In genomic region chr7:100554939-100555338, GRCm38 (mm10) we compare ENCODE assay signal across 10 mouse cellular contexts. TPM values are rescaled to one million over a fixed set of nuclear protein-coding genes. Genes with fewer than 3 reads are reported as not detected.
A peak's percentile ranks its signal among the peaks of the same experiment; 100 is the strongest.
DNase-seq lines count a peak whose midpoint lies in the region; ATAC-seq and TF ChIP-seq lines count a peak whose summit lies in the region.
"Had no signal": no experiment of that assay in that cellular context is flagged by ENCODE, and none has a peak within 500 bp of the region (broad histone marks: within the 10 kb centered on the region; RNA-seq: fewer than 3 reads in every experiment).

No protein-coding gene starts in this region.

- H3K4me2 ChIP-seq in heart, postnatal 0 days (ENCODE audit: low read depth, low read length): no peak overlapping the region
- H3K4me2 ChIP-seq in liver, embryonic 12.5 days: peak overlapping the region; percentile 9; the same call in 1 of the 2 replicates
- H3K4me2 ChIP-seq in stomach, postnatal 0 days (replicated peaks; ENCODE audit: low read depth): no peak overlapping the region

- WGBS in heart, postnatal 0 days: 49% methylated on average over 5 of the region's 5 CpGs
- 41% methylated on average over 5 of the region's 5 CpGs for WGBS in liver, embryonic 12.5 days (ENCODE audit: insufficient replicate concordance)
- 45% methylated on average over 5 of the region's 5 CpGs for WGBS in stomach, postnatal 0 days

- H3K36me3 ChIP-seq in heart, postnatal 0 days (replicated peaks; ENCODE audit: control insufficient read depth, insufficient read depth, low read length): peaks cover 18% of the 10 kb centered on the region
- H3K36me3 ChIP-seq in liver, embryonic 12.5 days: peaks cover 19% of the 10 kb centered on the region; the same call in 1 of the 2 replicates
- no peaks in the 10 kb centered on the region; the same call in 1 of the 2 replicates for H3K36me3 ChIP-seq in stomach, postnatal 0 days (ENCODE audit: control insufficient read depth, insufficient read depth, low read length)

- ATAC-seq in heart, postnatal 0 days (ENCODE audit: insufficient read depth, low read depth): peak; percentile 22; the same call in 1 of the 2 replicates
- ATAC-seq in liver, embryonic 12.5 days: peak; percentile 74
- ATAC-seq in stomach, postnatal 0 days (ENCODE audit: low FRiP score, low TSS enrichment): peak; percentile 85
- ATAC-seq: inflammation-experienced regulatory T-cells, adult 6 months had no signal

- peak overlapping the region; percentile 95 for H3K27ac ChIP-seq in left cerebral cortex, adult 2 months
- H3K27ac ChIP-seq in heart, postnatal 0 days (ENCODE audit: low read depth): peak overlapping the region; percentile 88
- peak overlapping the region; percentile 65 for H3K27ac ChIP-seq in liver, embryonic 12.5 days
- H3K27ac ChIP-seq in stomach, postnatal 0 days (replicated peaks): no peak overlapping the region; the same call in 1 of the 2 replicates

- intact Hi-C loops in left cerebral cortex, adult 2 months (cut with DNase I): loop anchor here (5.0 kb wide), 1 partner anchor 52 kb away; the partner anchor contains the start of genes Mrpl48 and Rab6a
- intact Hi-C loops in left cerebral cortex, postnatal 10 days (cut with DNase I): loop anchor here (10.0 kb wide), 1 partner anchor 50 kb away; the partner anchor contains the start of genes Mrpl48 and Rab6a

- peaks cover 12% of the 10 kb centered on the region; the same call in 1 of the 2 replicates for H3K4me1 ChIP-seq in heart, postnatal 0 days (ENCODE audit: control insufficient read depth, insufficient read depth)
- peaks cover 45% of the 10 kb centered on the region for H3K4me1 ChIP-seq in liver, embryonic 12.5 days
- no peaks in the 10 kb centered on the region for H3K4me1 ChIP-seq in stomach, postnatal 0 days (replicated peaks; ENCODE audit: control insufficient read depth, insufficient read depth)

- no peak overlapping the region for H3K4me3 ChIP-seq in left cerebral cortex, adult 2 months
- no peak overlapping the region for H3K4me3 ChIP-seq in heart, postnatal 0 days (ENCODE audit: low read depth, low read length)
- no peak overlapping the region for H3K4me3 ChIP-seq in liver, embryonic 12.5 days
- no peak overlapping the region for H3K4me3 ChIP-seq in stomach, postnatal 0 days (ENCODE audit: low read depth, low read length)

- TF ChIP-seq EP300 in heart, postnatal 0 days (IDR thresholded peaks at IDR 0.05; ENCODE audit: low read depth): no peak
- no peak for TF ChIP-seq EP300 in stomach, postnatal 0 days (optimal IDR thresholded peaks at IDR 0.05)

- no peak overlapping the region for H3K9ac ChIP-seq in heart, postnatal 0 days (replicated peaks; ENCODE audit: low read depth, low read length)
- H3K9ac ChIP-seq in liver, embryonic 12.5 days: no peak overlapping the region
- no peak overlapping the region for H3K9ac ChIP-seq in stomach, postnatal 0 days (ENCODE audit: low read length)

- no peak for DNase-seq in left cerebral cortex, adult 2 months (ENCODE audit: extremely low spot score in 1 of 2, low spot score in 2 of 2)
- no peak for DNase-seq in left cerebral cortex, adult 18-20 months (ENCODE audit: low spot score in 2 of 2)
- no peak for DNase-seq in heart, postnatal 0 days (ENCODE audit: low spot score)
- DNase-seq in stomach, postnatal 0 days (ENCODE audit: low spot score): peak; percentile 71
- no peak for DNase-seq in thymus, postnatal 14 days
- DNase-seq in left cerebral cortex, postnatal 10 days (ENCODE audit: extremely low spot score in 1 of 2, low spot score in 2 of 2): no peak
- DNase-seq in thymus, postnatal 10 days (ENCODE audit: low spot score in 2 of 2): no peak
- DNase-seq: lung, postnatal 36 days had no signal

- TF ChIP-seq CTCF in left cerebral cortex, adult 2 months (IDR thresholded peaks at IDR 0.05): no peak
- TF ChIP-seq CTCF in heart, postnatal 0 days (IDR thresholded peaks at IDR 0.05; ENCODE audit: low read depth): no peak
- no peak for TF ChIP-seq CTCF in stomach, postnatal 0 days (IDR thresholded peaks at IDR 0.05; ENCODE audit: low read depth)

- no peaks in the 10 kb centered on the region for H3K27me3 ChIP-seq in heart, postnatal 0 days (ENCODE audit: control insufficient read depth, insufficient read depth, low read length)
- no peaks in the 10 kb centered on the region for H3K27me3 ChIP-seq in liver, embryonic 12.5 days (replicated peaks)
- no peaks in the 10 kb centered on the region for H3K27me3 ChIP-seq in stomach, postnatal 0 days (ENCODE audit: control insufficient read depth, insufficient read depth, low read length)

- no peaks in the 10 kb centered on the region for H3K9me3 ChIP-seq in heart, postnatal 0 days (replicated peaks; ENCODE audit: control insufficient read depth, low read length)
- no peaks in the 10 kb centered on the region for H3K9me3 ChIP-seq in liver, embryonic 12.5 days (replicated peaks)
- H3K9me3 ChIP-seq in stomach, postnatal 0 days (ENCODE audit: control insufficient read depth, low read length): no peaks in the 10 kb centered on the region

RNA-seq across cellular contexts. Expression of gene Coa4, which starts 18.1 kb away (rescaled TPM):
- total RNA-seq in left cerebral cortex, adult 2 months (2021): 10 to 100 TPM in 1 of 2 experiments, 1 to 10 TPM in 1; 9.3 to 12.3 TPM
- total RNA-seq in left cerebral cortex, adult 18-20 months (2021): 1 to 10 TPM; 6.6 to 7.3 TPM
- 4.3 and 9.0 TPM in 2 replicates for total RNA-seq in heart, postnatal 0 days (2014; rRNA removed; ENCODE audit: low replicate concordance)
- 21.1 and 26.5 TPM in 2 replicates for polyA plus RNA-seq in heart, postnatal 0 days (2015; fragmentation: Nextera tagmentation; extraction: Ambion mirVana)
- 15.1 and 18.1 TPM in 2 replicates for polyA plus RNA-seq in liver, embryonic 12.5 days (2016; fragmentation: Nextera tagmentation; extraction: Ambion mirVana)
- 25.2 and 27.2 TPM in 2 replicates for polyA plus RNA-seq in stomach, postnatal 0 days (2015; fragmentation: Nextera tagmentation; extraction: Ambion mirVana)
- total RNA-seq in left cerebral cortex, postnatal 10 days (2021): 1 to 10 TPM; 7.8 to 9.0 TPM

RNA-seq across cellular contexts. Expression of gene Dnajb13, which starts 40.2 kb away (rescaled TPM):
- under 1 TPM; 0.28 to 0.50 TPM for total RNA-seq in left cerebral cortex, adult 2 months (2021)
- total RNA-seq in left cerebral cortex, adult 18-20 months (2021): under 1 TPM; 0.14 to 0.40 TPM
- total RNA-seq in heart, postnatal 0 days (2014; rRNA removed; ENCODE audit: low replicate concordance): not detected in 2 replicates
- 0.07 and 0.52 TPM in 2 replicates for polyA plus RNA-seq in heart, postnatal 0 days (2015; fragmentation: Nextera tagmentation; extraction: Ambion mirVana)
- 2.5 TPM in 2 replicates for polyA plus RNA-seq in liver, embryonic 12.5 days (2016; fragmentation: Nextera tagmentation; extraction: Ambion mirVana)
- 0.45 and 0.54 TPM in 2 replicates for polyA plus RNA-seq in stomach, postnatal 0 days (2015; fragmentation: Nextera tagmentation; extraction: Ambion mirVana)
- total RNA-seq in left cerebral cortex, postnatal 10 days (2021): under 1 TPM; 0.47 to 0.54 TPM

RNA-seq across cellular contexts. Expression of gene Rab6a, which starts 52.3 kb away (rescaled TPM):
- total RNA-seq in left cerebral cortex, adult 2 months (2021): 100 to 1,000 TPM; 394 to 436 TPM
- total RNA-seq in left cerebral cortex, adult 18-20 months (2021): 100 to 1,000 TPM; 426 to 428 TPM
- total RNA-seq in heart, postnatal 0 days (2014; rRNA removed; ENCODE audit: low replicate concordance): 66.0 and 87.6 TPM in 2 replicates
- polyA plus RNA-seq in heart, postnatal 0 days (2015; fragmentation: Nextera tagmentation; extraction: Ambion mirVana): 73.8 and 78.1 TPM in 2 replicates
- 60.7 and 62.0 TPM in 2 replicates for polyA plus RNA-seq in liver, embryonic 12.5 days (2016; fragmentation: Nextera tagmentation; extraction: Ambion mirVana)
- 76.3 and 80.6 TPM in 2 replicates for polyA plus RNA-seq in stomach, postnatal 0 days (2015; fragmentation: Nextera tagmentation; extraction: Ambion mirVana)
- 100 to 1,000 TPM; 386 to 392 TPM for total RNA-seq in left cerebral cortex, postnatal 10 days (2021)

RNA-seq across cellular contexts. Expression of gene Mrpl48, which starts 53.2 kb away (rescaled TPM):
- 10 to 100 TPM; 73.3 to 78.9 TPM for total RNA-seq in left cerebral cortex, adult 2 months (2021)
- total RNA-seq in left cerebral cortex, adult 18-20 months (2021): 10 to 100 TPM; 73.0 to 75.1 TPM
- total RNA-seq in heart, postnatal 0 days (2014; rRNA removed; ENCODE audit: low replicate concordance): 32.6 and 54.8 TPM in 2 replicates
- 119 and 121 TPM in 2 replicates for polyA plus RNA-seq in heart, postnatal 0 days (2015; fragmentation: Nextera tagmentation; extraction: Ambion mirVana)
- polyA plus RNA-seq in liver, embryonic 12.5 days (2016; fragmentation: Nextera tagmentation; extraction: Ambion mirVana): 53.2 and 56.3 TPM in 2 replicates
- polyA plus RNA-seq in stomach, postnatal 0 days (2015; fragmentation: Nextera tagmentation; extraction: Ambion mirVana): 77.0 and 79.7 TPM in 2 replicates
- 10 to 100 TPM; 48.5 to 55.5 TPM for total RNA-seq in left cerebral cortex, postnatal 10 days (2021)

Comparison
In these comparisons a context has a peak if more than half of its experiments do, and no peak if none do; other contexts are left out.
1. ATAC-seq: peak in every context shown above with its lines; median percentile 85 in stomach, postnatal 0 days; 74 in liver, embryonic 12.5 days; 22 in heart, postnatal 0 days.